Mouse (Mus musculus) testis, adult 2 months (tissue): Measurements from ENCODE around the gene Myh1. TPM values are rescaled to one million over a fixed set of nuclear protein-coding genes. Genes with fewer than 3 reads are reported as not detected.

ENCODE experiments used
- H3K27ac ChIP-seq: fragments of 200-500 bp; 2 replicates; pipeline ENCODE4 v1.5.1; 2012; ENCODE audit warnings: low read depth, low read length; ENCODE audit not compliant: control insufficient read depth, insufficient read depth
- H3K27me3 ChIP-seq: fragments of 200-500 bp; 2 replicates; pipeline ENCODE4 v1.6.1; 2012; ENCODE audit warnings: mild to moderate bottlenecking, low read length, moderate library complexity; ENCODE audit not compliant: control insufficient read depth, insufficient read depth
- H3K36me3 ChIP-seq: fragments of 200-500 bp; 2 replicates; pipeline ENCODE4 v1.6.1; 2012; ENCODE audit warnings: mild to moderate bottlenecking, low read length; ENCODE audit not compliant: control insufficient read depth, insufficient read depth
- H3K4me1 ChIP-seq: fragments of 200-500 bp; 2 replicates; pipeline ENCODE4 v1.6.1; 2012; ENCODE audit warnings: low read length; ENCODE audit not compliant: control insufficient read depth, insufficient read depth
- H3K4me3 ChIP-seq: fragments of 200-500 bp; 2 replicates; pipeline ENCODE4 v1.5.1; 2012; ENCODE audit warnings: low read depth, mild to moderate bottlenecking, low read length, moderate library complexity, mixed read lengths; ENCODE audit not compliant: control insufficient read depth
- CTCF ChIP-seq: fragments of 200-500 bp; IDR thresholded peaks from 2 replicates; pipeline ENCODE4 v1.5.1; 2012; ENCODE audit warnings: low read depth, mild to moderate bottlenecking, inconsistent platforms, low read length, moderate library complexity; ENCODE audit not compliant: control insufficient read depth, insufficient read depth, insufficient replicate concordance
- POLR2A ChIP-seq: fragments of 200-500 bp; IDR thresholded peaks from 2 replicates; pipeline ENCODE4 v1.6.1; 2012; ENCODE audit warnings: low read depth, mild to moderate bottlenecking, inconsistent platforms, low read length, moderate library complexity; ENCODE audit not compliant: control insufficient read depth
- polyA plus RNA-seq: library from polyadenylated mRNA; depleted of rRNA; stranded (reverse); fragments of >200 nt; gene quantifications from 2 replicates; pipeline ENCODE4 v1.2.3, GENCODE M21; 2012

Gene Myh1
- polyA plus RNA-seq, 1 experiment = 0.30 TPM

GRCm38 (mm10) chr11:67190814-67191213, 9.0 kb upstream of the Myh1 start:
- no peak overlapping the region for H3K4me3 ChIP-seq
- no peaks in the 10 kb centered on the region for H3K4me1 ChIP-seq
- TF ChIP-seq POLR2A (no peak), CTCF (no peak)
- H3K27me3 ChIP-seq = no peaks in the 10 kb centered on the region
- H3K36me3 ChIP-seq = no peaks in the 10 kb centered on the region
- H3K27ac ChIP-seq = no peak overlapping the region

- Histone ChIP-seq H3K27me3 (no peaks in the 10 kb centered on the region), H3K27ac (no peak overlapping the region), H3K4me3 (no peak overlapping the region), H3K36me3 (no peaks in the 10 kb centered on the region), H3K4me1 (no peaks in the 10 kb centered on the region)
- no peak for TF ChIP-seq POLR2A
- peak; percentile 20; the same call in 1 of the 2 replicates for TF ChIP-seq CTCF
Measured at GRCm38 (mm10) chr11:67191496-67191895, 8.4 kb upstream of the Myh1 start.

GRCm38 (mm10) chr11:67199321-67199720, 531 bp upstream of the Myh1 start:
- no peak overlapping the region for H3K4me3 ChIP-seq
- H3K27me3 ChIP-seq = no peaks in the 10 kb centered on the region
- no peak overlapping the region for H3K27ac ChIP-seq

GRCm38 (mm10) chr11:67204766-67205165, 4.9 kb downstream of the Myh1 start:
- Histone ChIP-seq H3K27ac (no peak overlapping the region; the same call in 1 of the 2 replicates), H3K4me3 (no peak overlapping the region), H3K4me1 (no peaks in the 10 kb centered on the region), H3K36me3 (no peaks in the 10 kb centered on the region), H3K27me3 (no peaks in the 10 kb centered on the region)
- TF ChIP-seq POLR2A (no peak), CTCF (no peak)

More at GRCm38 (mm10) chr11:67199321-67199720, 531 bp upstream of the Myh1 start:
- TF ChIP-seq CTCF = no peak
- TF ChIP-seq POLR2A = no peak
- no peaks in the 10 kb centered on the region for H3K36me3 ChIP-seq
- no peaks in the 10 kb centered on the region for H3K4me1 ChIP-seq

GRCm38 (mm10) chr11:67221803-67222202, 22.0 kb downstream of the Myh1 start:
- Histone ChIP-seq H3K36me3 (no peaks in the 10 kb centered on the region), H3K4me1 (no peaks in the 10 kb centered on the region), H3K27ac (no peak overlapping the region), H3K4me3 (no peak overlapping the region), H3K27me3 (no peaks in the 10 kb centered on the region)
- TF ChIP-seq POLR2A = no peak
- TF ChIP-seq CTCF = no peak

GRCm38 (mm10) chr11:67224466-67224865, 24.6 kb downstream of the Myh1 start:
- Histone ChIP-seq H3K4me3 (no peak overlapping the region), H3K27ac (no peak overlapping the region), H3K27me3 (no peaks in the 10 kb centered on the region), H3K36me3 (no peaks in the 10 kb centered on the region), H3K4me1 (no peaks in the 10 kb centered on the region)
- no peak for TF ChIP-seq POLR2A

- Histone ChIP-seq H3K36me3 (no peaks in the 10 kb centered on the region), H3K27me3 (no peaks in the 10 kb centered on the region), H3K27ac (no peak overlapping the region), H3K4me3 (no peak overlapping the region), H3K4me1 (no peaks in the 10 kb centered on the region)
- no peak for TF ChIP-seq POLR2A
Measured at GRCm38 (mm10) chr11:67228731-67229130, 28.9 kb downstream of the Myh1 start.

- Histone ChIP-seq H3K36me3 (no peaks in the 10 kb centered on the region), H3K27me3 (no peaks in the 10 kb centered on the region), H3K4me3 (no peak overlapping the region), H3K27ac (no peak overlapping the region), H3K4me1 (no peaks in the 10 kb centered on the region)
- TF ChIP-seq CTCF (no peak), POLR2A (no peak)
Measured at GRCm38 (mm10) chr11:67229166-67229565, 29.3 kb downstream of the Myh1 start.
